ENCODE assay signal across 9 mouse cellular contexts in genomic region chr10:68978115-68978514, GRCm38 (mm10).
DNase-seq lines count a peak whose midpoint lies in the region; ATAC-seq lines count a peak whose summit lies in the region.
"Had no signal": no experiment of that assay in that cellular context is flagged by ENCODE, and none has a peak within 500 bp of the region (broad histone marks: within the 10 kb centered on the region; RNA-seq: fewer than 3 reads in every experiment).

No protein-coding gene starts in this region.

- no peak overlapping the region for H3K4me3 ChIP-seq in limb, embryonic 11.5 days (ENCODE audit: low read depth, low read length)
- H3K4me3 ChIP-seq in limb, embryonic 10.5 days: no peak overlapping the region
- H3K4me3 ChIP-seq in forebrain, embryonic 15.5 days: no peak overlapping the region
- H3K4me3 ChIP-seq: liver, embryonic 15.5 days had no signal

- H3K9me3 ChIP-seq in limb, embryonic 11.5 days (ENCODE audit: control insufficient read depth, low read length): no peaks in the 10 kb centered on the region
- no peaks in the 10 kb centered on the region for H3K9me3 ChIP-seq in limb, embryonic 10.5 days (replicated peaks)
- no peaks in the 10 kb centered on the region for H3K9me3 ChIP-seq in forebrain, embryonic 15.5 days
- H3K9me3 ChIP-seq: liver, embryonic 15.5 days had no signal

- no peaks in the 10 kb centered on the region for H3K4me1 ChIP-seq in limb, embryonic 11.5 days (ENCODE audit: control insufficient read depth, insufficient read depth, low read length)
- H3K4me1 ChIP-seq in limb, embryonic 10.5 days: no peaks in the 10 kb centered on the region
- H3K4me1 ChIP-seq in forebrain, embryonic 15.5 days: peaks cover 5% of the 10 kb centered on the region; the same call in 1 of the 2 replicates
- H3K4me1 ChIP-seq: liver, embryonic 15.5 days had no signal

- no peaks in the 10 kb centered on the region for H3K27me3 ChIP-seq in limb, embryonic 11.5 days (ENCODE audit: control insufficient read depth, insufficient read depth, low read length)
- H3K27me3 ChIP-seq in limb, embryonic 10.5 days (ENCODE audit: low read depth, poor library complexity, severe bottlenecking): no peaks in the 10 kb centered on the region
- no peaks in the 10 kb centered on the region for H3K27me3 ChIP-seq in forebrain, embryonic 15.5 days
- H3K27me3 ChIP-seq: liver, embryonic 15.5 days had no signal

- H3K4me2 ChIP-seq in limb, embryonic 11.5 days (ENCODE audit: low read depth, severe bottlenecking): no peak overlapping the region
- H3K4me2 ChIP-seq in forebrain, embryonic 15.5 days (replicated peaks): no peak overlapping the region
- H3K4me2 ChIP-seq: liver, embryonic 15.5 days had no signal

- intact Hi-C loops in left cerebral cortex, postnatal 4 days (cut with DNase I): no loop called here

- H3K27ac ChIP-seq in limb, embryonic 11.5 days (replicated peaks; ENCODE audit: low read depth, low read length): no peak overlapping the region
- no peak overlapping the region for H3K27ac ChIP-seq in limb, embryonic 10.5 days
- H3K27ac ChIP-seq in forebrain, embryonic 15.5 days (replicated peaks): no peak overlapping the region
- H3K27ac ChIP-seq: liver, embryonic 15.5 days had no signal

- WGBS in limb, embryonic 11.5 days: 60% methylated on average over 4 of the region's 4 CpGs
- WGBS in limb, embryonic 10.5 days: 55% methylated on average over 4 of the region's 4 CpGs
- 70% methylated on average over 4 of the region's 4 CpGs for WGBS in forebrain, embryonic 15.5 days

- ATAC-seq in limb, embryonic 11.5 days (ENCODE audit: insufficient number of reproducible peaks, low FRiP score, low TSS enrichment, low read depth): no peak
- no peak for ATAC-seq in forebrain, embryonic 15.5 days (replicated peaks)

- H3K36me3 ChIP-seq in limb, embryonic 11.5 days (ENCODE audit: control insufficient read depth, insufficient read depth, low read length): no peaks in the 10 kb centered on the region
- no peaks in the 10 kb centered on the region for H3K36me3 ChIP-seq in limb, embryonic 10.5 days
- H3K36me3 ChIP-seq in forebrain, embryonic 15.5 days: no peaks in the 10 kb centered on the region
- H3K36me3 ChIP-seq: liver, embryonic 15.5 days had no signal

- no peak overlapping the region for H3K9ac ChIP-seq in limb, embryonic 11.5 days (ENCODE audit: low read length)
- no peak overlapping the region for H3K9ac ChIP-seq in forebrain, embryonic 15.5 days (replicated peaks)
- H3K9ac ChIP-seq: liver, embryonic 15.5 days had no signal

- peak; percentile 37 for DNase-seq in limb, embryonic 11.5 days (ENCODE audit: low spot score)
- DNase-seq in limb, embryonic 10.5 days (ENCODE audit: low spot score): no peak
- DNase-seq in R1 (ENCODE audit: low read depth, low spot score): peak; percentile 60
- DNase-seq in embryo, embryonic 10.5 days (ENCODE audit: low spot score): peak; percentile 40
- DNase-seq in retina, embryonic 14.5 days (ENCODE audit: low spot score): peak; percentile 42
- DNase-seq in left cerebral cortex, postnatal 4 days: no peak
- DNase-seq: cerebellum, adult 8-10 months had no signal

Comparison
In these comparisons a context has a peak if more than half of its experiments do, and no peak if none do; other contexts are left out.
1. DNase-seq: peak in limb, embryonic 11.5 days (single experiment), R1 (single experiment), embryo, embryonic 10.5 days (single experiment) and retina, embryonic 14.5 days (single experiment); none in limb, embryonic 10.5 days (single experiment) and left cerebral cortex, postnatal 4 days (single experiment).